Mouse (Mus musculus): Measurements from ENCODE around the gene Dpp8.

The Dpp8 gene

DNA sequence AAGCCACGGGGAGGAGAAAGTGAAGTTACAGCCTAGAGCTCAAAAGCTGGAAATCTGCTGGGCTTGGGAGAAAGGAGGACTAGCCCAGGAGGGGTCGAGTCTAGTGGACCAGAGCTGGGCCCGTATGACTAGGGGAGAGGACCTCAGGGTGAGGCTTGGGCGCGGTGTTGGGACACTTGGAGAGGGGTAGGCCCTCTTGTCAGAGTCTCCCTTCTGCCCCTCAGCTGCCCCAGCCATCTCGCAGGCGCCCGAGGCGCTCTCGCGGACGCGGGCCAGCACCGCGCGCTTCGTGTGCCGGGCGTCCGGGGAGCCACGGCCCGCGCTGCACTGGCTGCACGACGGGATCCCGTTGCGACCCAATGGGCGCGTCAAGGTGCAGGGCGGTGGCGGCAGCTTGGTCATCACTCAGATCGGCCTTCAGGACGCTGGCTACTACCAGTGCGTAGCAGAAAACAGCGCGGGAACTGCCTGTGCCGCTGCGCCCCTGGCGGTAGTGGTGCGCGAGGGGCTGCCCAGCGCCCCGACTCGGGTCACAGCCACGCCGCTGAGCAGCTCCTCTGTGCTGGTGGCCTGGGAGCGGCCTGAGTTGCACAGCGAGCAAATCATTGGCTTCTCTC, 91.4 kb downstream of the Dpp8 start:
- peak; percentile 64; the same call in 1 of the 2 replicates for ATAC-seq (ENCODE audit: insufficient number of reproducible peaks, low FRiP score, low TSS enrichment)

DNA sequence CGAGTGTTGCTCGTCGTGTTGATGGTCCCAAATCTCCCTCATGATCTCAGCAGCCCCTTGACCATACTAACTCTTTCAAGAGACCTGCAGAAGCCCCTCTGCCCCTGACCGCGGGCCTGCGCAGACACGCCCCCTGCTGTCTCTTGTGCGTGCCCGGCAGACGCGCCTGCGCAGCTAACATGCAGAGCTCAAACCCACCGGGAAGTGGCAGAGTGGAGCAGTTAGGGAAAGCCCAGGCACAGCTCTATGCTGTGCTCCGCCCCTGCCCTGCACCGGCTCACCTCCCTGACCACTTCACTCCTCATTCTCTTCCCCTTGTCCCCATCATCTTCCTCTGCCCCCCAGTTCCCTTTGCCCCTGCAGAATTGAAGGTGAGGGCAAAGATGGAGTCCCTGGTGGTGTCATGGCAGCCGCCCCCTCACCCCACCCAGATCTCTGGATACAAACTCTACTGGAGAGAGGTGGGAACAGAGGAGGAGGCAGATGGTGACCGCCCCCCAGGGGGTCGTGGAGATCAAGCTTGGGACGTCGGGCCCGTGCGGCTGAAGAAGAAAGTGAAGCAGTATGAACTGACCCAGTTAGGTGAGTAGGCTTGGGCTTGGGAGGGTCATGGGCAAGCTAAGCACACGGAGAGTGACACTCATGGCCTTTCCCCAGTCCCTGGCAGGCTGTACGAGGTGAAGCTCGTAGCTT, 96.1 kb downstream of the Dpp8 start:
- ATAC-seq (ENCODE audit: insufficient number of reproducible peaks, low FRiP score, low TSS enrichment): no peak

DNA sequence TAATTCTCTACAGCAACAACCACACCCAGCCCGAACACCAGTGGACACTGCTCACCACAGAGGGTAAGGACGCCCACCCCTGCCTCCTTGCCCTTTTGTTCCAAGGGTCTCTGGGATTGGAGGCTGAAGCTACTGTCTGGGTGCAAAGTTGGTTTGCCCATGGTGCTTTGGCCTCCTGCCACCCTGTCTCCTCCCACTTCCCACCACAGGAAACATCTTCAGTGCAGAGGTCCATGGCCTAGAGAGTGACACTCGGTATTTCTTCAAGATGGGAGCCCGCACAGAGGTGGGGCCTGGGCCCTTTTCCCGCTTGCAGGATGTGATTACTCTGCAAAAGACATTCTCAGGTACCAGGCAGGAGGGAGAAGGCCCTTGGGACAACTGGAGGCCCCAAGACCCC, 99.5 kb downstream of the Dpp8 start:
- no peak for ATAC-seq (ENCODE audit: insufficient number of reproducible peaks, low FRiP score, low TSS enrichment)

Data from cerebellum, adult (tissue).